Mouse (Mus musculus) ES-Bruce4 (cell line): ENCODE results near the gene Olfr452.

Experiments used
- CTCF ChIP-seq: IDR thresholded peaks from one replicate; pipeline ENCODE4 v1.8.1; 2011; ENCODE audit warnings: low read depth, low read length
- EP300 ChIP-seq: IDR thresholded peaks from 2 replicates; pipeline ENCODE4 v1.6.1; 2011; ENCODE audit warnings: low read depth, low read length; ENCODE audit not compliant: insufficient read depth
- POLR2A ChIP-seq: IDR thresholded peaks from one replicate; pipeline ENCODE4 v1.8.1; 2011; ENCODE audit warnings: low read length; ENCODE audit not compliant: insufficient read depth

- TF ChIP-seq CTCF = no peak
- no peak for TF ChIP-seq EP300
- TF ChIP-seq POLR2A = no peak
These were observed 26.7 kb downstream of the Olfr452 start, which contains the start of gene Olfr450 for GRCm38 (mm10) chr6:42811639-42812038.
